Mouse (Mus musculus) gastrocnemius, adult 2 months (tissue): ENCODE data around the gene Cdkn2c. TPM values are rescaled to one million over a fixed set of nuclear protein-coding genes. Genes with fewer than 3 reads are reported as not detected.

ENCODE experiments used
- DNase-seq: peaks from one replicate; pipeline ENCODE4 v3.0.0; 2022
- H3K27ac ChIP-seq: fragments of 200-600 bp; 2 replicates; pipeline ENCODE4 v1.8.1; 2022; ENCODE audit warnings: mild to moderate bottlenecking
- H3K4me3 ChIP-seq: fragments of 200-600 bp; 2 replicates; pipeline ENCODE4 v1.8.1; 2022; ENCODE audit warnings: mild to moderate bottlenecking, moderate library complexity
- CTCF ChIP-seq: fragments of 200-600 bp; IDR thresholded peaks from 2 replicates; pipeline ENCODE4 v1.8.1; 2022; ENCODE audit warnings: antibody characterized with exemption, mild to moderate bottlenecking, moderate library complexity
- intact Hi-C: fragments of 180-260 bp; cut with DNase I; formaldehyde crosslinking; loops from one replicate; pipeline ENCODE4 v1.15.1; 2025
- total RNA-seq, 2 experiments: library from RNA; stranded (reverse); gene quantifications; 2 replicates each; pipeline ENCODE4 v1.2.3; 2021

Gene Cdkn2c
- total RNA-seq, 2 experiments from 2014 or later: 8.2 to 14.0 TPM

- no peak for DNase-seq
- Histone ChIP-seq H3K4me3 (no peak overlapping the region), H3K27ac (no peak overlapping the region)
- intact Hi-C loops: no loop called here
- TF ChIP-seq CTCF: no peak
Measured at GRCm38 (mm10) chr4:109654701-109655100, 12.3 kb downstream of the Cdkn2c start.

DNA sequence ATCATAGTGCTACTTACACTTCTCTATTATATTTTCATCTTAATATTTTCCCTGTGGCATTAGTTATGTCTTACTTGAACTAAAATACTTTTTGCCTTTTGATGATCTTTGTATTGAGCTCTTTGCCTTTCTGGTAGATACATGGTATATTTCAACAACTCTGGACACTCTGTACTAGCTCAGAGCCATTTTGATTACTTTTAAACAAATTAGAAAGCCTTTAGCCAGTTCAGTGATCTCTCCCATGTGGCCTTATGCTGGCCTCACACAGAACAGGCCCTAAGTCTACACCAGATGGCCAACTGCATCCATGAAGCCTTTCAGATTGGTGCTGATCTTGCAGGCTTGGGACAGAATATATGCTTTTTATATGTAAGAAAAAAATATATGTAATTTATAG is 13.7 kb downstream of the Cdkn2c start:
- DNase-seq: no peak
- intact Hi-C loops: no loop called here
- no peak overlapping the region for H3K4me3 ChIP-seq
- no peak for TF ChIP-seq CTCF
- H3K27ac ChIP-seq: no peak overlapping the region

GRCm38 (mm10) chr4:109649331-109649730 is 17.7 kb downstream of the Cdkn2c start:
- Histone ChIP-seq H3K4me3 (no peak overlapping the region), H3K27ac (no peak overlapping the region)
- TF ChIP-seq CTCF: no peak
- no peak for DNase-seq
- intact Hi-C loops: no loop called here

DNA sequence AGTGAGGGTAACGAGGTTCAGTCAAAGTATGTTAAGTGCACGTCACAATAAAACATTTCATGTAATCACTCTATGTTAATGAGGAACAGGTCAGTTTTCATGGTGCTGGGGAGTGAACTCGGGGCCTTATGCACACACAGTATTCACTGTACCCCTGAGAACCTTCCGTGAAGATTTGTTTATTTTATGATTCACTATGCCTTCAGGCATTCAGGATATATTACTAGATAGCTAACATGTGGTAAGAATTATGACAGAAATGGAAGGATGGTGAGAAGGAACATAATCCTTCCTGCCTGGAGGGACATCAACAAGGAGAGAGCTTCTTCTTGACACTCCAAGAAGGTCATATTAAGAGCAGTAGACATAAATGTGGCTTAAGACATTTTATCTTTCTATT is 19.7 kb downstream of the Cdkn2c start:
- no peak for DNase-seq
- no peak overlapping the region for H3K4me3 ChIP-seq
- intact Hi-C loops: no loop called here
- no peak for TF ChIP-seq CTCF
- H3K27ac ChIP-seq: no peak overlapping the region

GRCm38 (mm10) chr4:109641451-109641850 is 25.5 kb downstream of the Cdkn2c start:
- no peak for TF ChIP-seq CTCF
- DNase-seq: no peak
- intact Hi-C loops: no loop called here

DNA sequence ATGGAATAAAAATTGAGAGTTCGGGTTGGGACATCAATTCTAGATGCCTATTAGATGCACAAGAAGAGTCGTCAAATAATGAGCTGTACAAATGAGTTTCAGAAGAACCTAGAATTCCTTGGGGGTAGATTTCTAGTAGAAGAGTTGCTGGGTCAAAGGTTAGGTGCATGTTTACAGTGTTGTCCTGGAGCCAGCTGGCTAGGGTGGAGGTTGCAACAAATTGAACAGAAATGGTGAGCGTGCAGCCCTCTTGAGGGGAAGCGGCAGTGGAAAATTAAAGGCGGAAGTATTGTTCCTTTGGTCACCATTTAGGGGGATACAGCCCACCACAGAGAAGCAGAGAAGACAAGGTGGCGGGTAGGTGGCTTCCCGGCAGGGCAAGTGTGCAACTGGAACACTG is 26.8 kb downstream of the Cdkn2c start:
- Histone ChIP-seq H3K27ac (no peak overlapping the region), H3K4me3 (no peak overlapping the region)
- DNase-seq: no peak
- intact Hi-C loops: no loop called here
- no peak for TF ChIP-seq CTCF

More at GRCm38 (mm10) chr4:109641451-109641850, 25.5 kb downstream of the Cdkn2c start:
- no peak overlapping the region for H3K27ac ChIP-seq
- no peak overlapping the region for H3K4me3 ChIP-seq

- Histone ChIP-seq H3K4me3 (no peak overlapping the region), H3K27ac (no peak overlapping the region)
- intact Hi-C loops: no loop called here
- no peak for DNase-seq
- no peak for TF ChIP-seq CTCF
Measured at GRCm38 (mm10) chr4:109639356-109639755, 27.6 kb downstream of the Cdkn2c start.

DNA sequence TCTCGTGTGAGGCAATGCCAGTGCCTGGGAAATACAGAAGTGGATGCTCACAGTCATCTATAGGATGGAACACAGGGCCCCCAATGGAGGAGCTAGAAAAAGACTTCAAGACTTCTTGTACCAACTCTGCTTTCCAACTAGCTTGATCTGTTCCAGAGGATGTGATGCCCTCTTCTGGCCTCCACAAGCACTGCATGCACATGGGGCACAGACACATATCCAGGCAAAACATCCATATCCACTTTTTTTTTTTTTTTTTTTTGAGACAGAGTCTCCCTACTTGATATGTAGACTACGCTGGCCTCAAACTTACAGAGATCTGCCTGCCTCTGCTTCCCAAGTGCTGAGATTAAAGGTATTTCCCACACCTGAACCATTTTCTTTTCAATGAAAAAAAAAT is 32.0 kb downstream of the Cdkn2c start:
- intact Hi-C loops: no loop called here
- no peak for TF ChIP-seq CTCF
- no peak overlapping the region for H3K27ac ChIP-seq

GRCm38 (mm10) chr4:109631029-109631428 is 36.0 kb downstream of the Cdkn2c start:
- intact Hi-C loops: no loop called here
- TF ChIP-seq CTCF: no peak

More for the DNA sequence above, 32.0 kb downstream of the Cdkn2c start:
- no peak for DNase-seq
- no peak overlapping the region for H3K4me3 ChIP-seq

DNA sequence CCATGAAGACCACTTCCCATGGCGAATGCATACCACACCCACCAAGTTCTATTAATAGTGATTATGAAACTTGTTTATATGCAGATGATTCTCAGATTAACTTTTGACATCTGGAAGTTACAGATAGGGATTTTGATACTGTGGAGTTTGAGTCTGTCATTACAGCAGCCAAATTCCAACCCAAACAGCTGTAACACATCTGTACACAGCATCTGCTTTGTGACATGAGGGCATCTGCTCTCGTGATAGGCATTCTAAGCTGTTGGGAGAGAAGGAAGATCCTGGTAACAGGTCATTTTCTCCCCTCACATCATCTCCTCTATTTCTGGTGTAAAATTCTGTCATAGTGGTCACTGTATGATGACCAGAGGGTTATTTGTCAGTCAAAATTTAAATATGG is 36.8 kb downstream of the Cdkn2c start:
- no peak for DNase-seq
- intact Hi-C loops: no loop called here
- TF ChIP-seq CTCF: no peak
- no peak overlapping the region for H3K27ac ChIP-seq
- H3K4me3 ChIP-seq: no peak overlapping the region

More at GRCm38 (mm10) chr4:109631029-109631428, 36.0 kb downstream of the Cdkn2c start:
- DNase-seq: no peak
- Histone ChIP-seq H3K4me3 (no peak overlapping the region), H3K27ac (no peak overlapping the region)

GRCm38 (mm10) chr4:109612596-109612995 is 54.4 kb downstream of the Cdkn2c start:
- Histone ChIP-seq H3K27ac (no peak overlapping the region), H3K4me3 (no peak overlapping the region)
- DNase-seq: no peak
- intact Hi-C loops: no loop called here
- no peak for TF ChIP-seq CTCF

Other genes with a start within 250 kb of the Cdkn2c start
- 100 to 1,000 TPM; 134 to 137 TPM for gene Rnf11, start 182.5 kb downstream of the Cdkn2c start, total RNA-seq
- not detected for gene 4930522H14Rik, start 135.9 kb downstream of the Cdkn2c start, total RNA-seq
- 10 to 100 TPM; 40.7 to 45.6 TPM for gene Faf1, start 9.4 kb upstream of the Cdkn2c start, total RNA-seq